Mouse (Mus musculus): Measurements from ENCODE around the gene Ddx5. TPM values are rescaled to one million over a fixed set of nuclear protein-coding genes. Genes with fewer than 3 reads are reported as not detected.

The Ddx5 gene
- polyA plus RNA-seq (2014; fragmentation: Illumina TruSeq; extraction: RNeasy Lipid Tissue Mini Kit (QIAGEN cat#74804); ENCODE audit: low read depth, low replicate concordance): 2,095 TPM

GRCm38 (mm10) chr11:106788775-106789459 lies at the start of gene Ddx5, which contains the start of gene Cep95:
Gene Ddx5 (minus strand): TSS chr11:106789185.
Gene Cep95 (plus strand): TSS chr11:106789252.

DNA sequence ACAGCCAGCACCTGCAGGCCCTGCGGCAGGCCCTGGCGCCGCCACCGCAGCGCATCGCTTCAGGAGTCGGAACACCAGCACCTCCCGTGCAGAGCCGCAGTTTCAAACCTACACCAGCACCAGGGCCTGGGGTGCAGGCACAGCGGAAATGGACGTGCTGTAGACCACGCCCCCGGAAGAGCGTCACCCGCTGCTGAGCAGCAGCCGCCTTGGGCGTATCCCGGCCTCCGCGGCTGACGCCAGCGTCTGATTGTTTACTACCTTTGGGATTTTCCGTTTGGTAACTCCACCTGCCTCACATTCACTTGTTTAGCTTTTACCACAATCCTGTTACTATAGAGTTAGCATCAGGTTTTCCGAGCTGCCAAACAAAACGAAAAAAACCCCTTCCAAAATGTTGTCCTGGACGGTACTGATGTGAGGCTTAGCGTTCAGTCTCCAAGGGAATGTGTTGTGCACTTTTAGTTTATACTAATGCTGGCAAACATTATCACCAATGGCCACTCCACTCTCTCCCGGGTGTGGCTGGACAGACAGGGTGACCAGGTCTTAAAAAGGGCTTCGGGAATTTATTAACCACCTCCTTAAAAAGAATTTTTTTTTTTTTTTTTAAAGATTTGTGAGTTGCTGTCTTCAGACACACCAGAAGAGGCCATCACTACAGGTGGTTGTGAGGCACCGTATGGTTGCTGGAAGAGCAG lies 9.4 kb downstream of the Ddx5 start, which contains the start of gene Polg2:
Polg2 (minus strand) TSS at position 150 of the 701 bp plus-strand sequence.

GRCm38 (mm10) chr11:106751039-106752018 lies 37.7 kb downstream of the Ddx5 start, which contains the start of gene Milr1:
Gene Milr1 (plus strand): TSS chr11:106751226.

GRCm38 (mm10) chr11:106750121-106750751 lies 38.7 kb downstream of the Ddx5 start, which contains the start of gene Pecam1:
Gene Pecam1 (minus strand): TSS chr11:106750628.

Other genes with a start within 250 kb of the Ddx5 start
- gene Tex2, start 175.8 kb downstream of the Ddx5 start, polyA plus RNA-seq (2014; fragmentation: Illumina TruSeq; extraction: RNeasy Lipid Tissue Mini Kit (QIAGEN cat#74804); ENCODE audit: low read depth, low replicate concordance): 19.0 TPM
- 13.6 TPM for gene Pecam1, start 38.6 kb downstream of the Ddx5 start, polyA plus RNA-seq (2014; fragmentation: Illumina TruSeq; extraction: RNeasy Lipid Tissue Mini Kit (QIAGEN cat#74804); ENCODE audit: low read depth, low replicate concordance)
- 4.3 TPM for gene Milr1, start 38.0 kb downstream of the Ddx5 start, polyA plus RNA-seq (2014; fragmentation: Illumina TruSeq; extraction: RNeasy Lipid Tissue Mini Kit (QIAGEN cat#74804); ENCODE audit: low read depth, low replicate concordance)
- gene Polg2, start 9.6 kb downstream of the Ddx5 start, polyA plus RNA-seq (2014; fragmentation: Illumina TruSeq; extraction: RNeasy Lipid Tissue Mini Kit (QIAGEN cat#74804); ENCODE audit: low read depth, low replicate concordance): 20.0 TPM
- gene Cep95, start 67 bp upstream of the Ddx5 start, polyA plus RNA-seq (2014; fragmentation: Illumina TruSeq; extraction: RNeasy Lipid Tissue Mini Kit (QIAGEN cat#74804); ENCODE audit: low read depth, low replicate concordance): 40.1 TPM
- 109 TPM for gene Smurf2, start 131.5 kb upstream of the Ddx5 start, polyA plus RNA-seq (2014; fragmentation: Illumina TruSeq; extraction: RNeasy Lipid Tissue Mini Kit (QIAGEN cat#74804); ENCODE audit: low read depth, low replicate concordance)
- gene Kpna2, start 210.4 kb upstream of the Ddx5 start, polyA plus RNA-seq (2014; fragmentation: Illumina TruSeq; extraction: RNeasy Lipid Tissue Mini Kit (QIAGEN cat#74804); ENCODE audit: low read depth, low replicate concordance): 179 TPM
- 7.7 TPM for gene 1810010H24Rik, start 236.5 kb upstream of the Ddx5 start, polyA plus RNA-seq (2014; fragmentation: Illumina TruSeq; extraction: RNeasy Lipid Tissue Mini Kit (QIAGEN cat#74804); ENCODE audit: low read depth, low replicate concordance)